Mouse (Mus musculus) right cerebral cortex, postnatal 4 days (tissue): ENCODE measurements at regions not wholly inside any gene's neighbourhood (a gene's known extent, or its start where the extent isn't known, plus 50 kb on each side); places are given as distances from the start of the nearest gene placed in this dataset.

Experiments
- DNase-seq: peaks from one replicate; pipeline ENCODE4 v3.0.0-alpha.2; 2022

- DNase-seq, result no peak
These were observed 189.2 kb upstream of the Creb1 start for GRCm38 (mm10) chr1:64343268-64343667.

GRCm38 (mm10) chr1:64341596-64341995 lies 190.8 kb upstream of the Creb1 start:
- peak; percentile 4 for DNase-seq

DNA sequence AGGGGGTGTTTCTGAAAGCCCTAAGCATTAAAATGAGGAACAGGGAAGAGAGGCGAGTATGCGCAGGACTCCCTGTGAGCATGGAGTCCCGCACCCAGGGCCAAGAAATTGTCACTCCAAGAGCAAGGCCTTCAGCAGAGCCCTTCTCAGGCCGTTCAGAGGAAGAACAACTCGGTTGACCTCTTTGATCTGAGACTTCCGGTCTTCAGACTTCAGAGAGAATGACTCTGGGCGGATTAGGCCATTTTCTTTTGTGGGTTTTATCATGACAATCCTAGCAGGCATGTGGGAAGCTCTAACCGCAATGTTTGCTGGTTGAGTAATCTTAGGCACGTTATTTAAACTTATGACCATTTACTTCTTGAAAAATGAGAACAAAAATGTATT lies 193.9 kb upstream of the Creb1 start:
- peak; percentile 7 for DNase-seq

- DNase-seq, result no peak
These were observed 194.5 kb upstream of the Creb1 start for GRCm38 (mm10) chr1:64337619-64338574.

- no peak for DNase-seq
These were observed 200.9 kb upstream of the Creb1 start for GRCm38 (mm10) chr1:64331566-64331965.

GRCm38 (mm10) chr1:64330721-64331120 lies 201.7 kb upstream of the Creb1 start:
- no peak for DNase-seq

DNA sequence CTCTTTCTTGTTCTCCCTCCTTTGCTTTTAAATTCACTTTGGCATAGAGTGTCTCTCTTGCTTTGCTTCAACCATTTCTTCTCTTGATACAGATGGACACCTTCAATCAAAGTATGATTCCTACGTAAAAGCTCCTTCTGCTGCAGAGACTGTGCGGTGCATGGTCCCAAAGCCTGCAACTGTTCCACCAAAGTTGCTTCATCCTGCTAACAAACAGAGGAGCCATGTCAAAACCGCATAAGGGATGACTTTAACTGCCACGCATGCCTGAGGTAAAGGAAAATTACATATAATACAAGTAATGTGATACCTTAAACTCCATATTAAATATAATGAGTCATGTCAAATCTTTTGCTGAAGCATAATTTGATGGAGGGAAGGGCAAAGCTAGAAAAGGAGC lies 200.1 kb upstream of the Klf7 start:
- DNase-seq, result no peak

DNA sequence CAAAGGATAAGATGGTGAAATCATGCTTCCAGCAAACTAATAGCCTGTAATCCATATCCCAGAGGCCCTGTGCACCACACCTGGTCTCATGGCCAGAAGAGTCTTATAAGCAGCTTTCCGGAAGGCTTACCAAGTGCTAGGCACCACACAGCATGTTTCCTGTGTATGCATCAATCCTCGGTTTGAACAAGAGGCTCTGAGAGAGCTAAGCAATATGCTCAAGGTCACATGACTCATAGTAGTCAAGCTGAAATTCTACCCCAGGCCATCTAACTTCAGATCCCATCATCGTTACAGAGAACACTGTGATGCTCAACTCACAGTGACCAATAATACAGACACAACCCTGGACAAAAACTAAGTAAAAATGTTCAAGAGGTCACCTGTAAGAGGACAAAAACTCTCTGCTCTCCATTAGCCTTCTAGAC lies 197.1 kb upstream of the Klf7 start:
- no peak for DNase-seq

- no peak for DNase-seq
These were observed 196.5 kb upstream of the Klf7 start for GRCm38 (mm10) chr1:64318440-64319154.

- DNase-seq, result no peak
These were observed 195.1 kb upstream of the Klf7 start for GRCm38 (mm10) chr1:64317032-64317636.

- DNase-seq, result no peak
These were observed 189.3 kb upstream of the Klf7 start for GRCm38 (mm10) chr1:64311371-64311770.

GRCm38 (mm10) chr1:64308560-64308959 lies 186.5 kb upstream of the Klf7 start:
- no peak for DNase-seq

DNA sequence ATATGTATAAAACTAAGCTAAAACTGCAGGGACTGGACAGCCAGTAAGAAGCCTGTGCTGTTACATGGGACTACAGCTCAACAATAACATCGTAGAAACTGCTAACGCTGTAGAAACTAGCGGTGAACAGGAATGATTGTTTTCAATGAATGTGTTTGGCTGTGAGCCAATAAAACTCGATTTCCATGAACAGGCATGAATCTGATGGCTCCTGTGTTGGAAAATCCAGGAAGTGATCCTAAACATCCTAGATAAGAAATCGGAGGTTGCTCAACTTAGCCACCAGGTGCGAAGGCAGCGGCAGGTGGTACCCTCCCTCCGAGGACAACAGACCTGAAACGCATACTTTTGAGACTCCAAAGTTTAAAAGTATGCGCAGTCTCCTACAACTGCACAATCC lies 186.0 kb upstream of the Klf7 start:
- no peak for DNase-seq

- DNase-seq, result no peak
These were observed 183.5 kb upstream of the Klf7 start for GRCm38 (mm10) chr1:64305427-64306213.

GRCm38 (mm10) chr1:64302833-64303358 lies 180.8 kb upstream of the Klf7 start:
- peak; percentile 52 for DNase-seq

- no peak for DNase-seq
These were observed 179.5 kb upstream of the Klf7 start for GRCm38 (mm10) chr1:64301530-64302061.

DNA sequence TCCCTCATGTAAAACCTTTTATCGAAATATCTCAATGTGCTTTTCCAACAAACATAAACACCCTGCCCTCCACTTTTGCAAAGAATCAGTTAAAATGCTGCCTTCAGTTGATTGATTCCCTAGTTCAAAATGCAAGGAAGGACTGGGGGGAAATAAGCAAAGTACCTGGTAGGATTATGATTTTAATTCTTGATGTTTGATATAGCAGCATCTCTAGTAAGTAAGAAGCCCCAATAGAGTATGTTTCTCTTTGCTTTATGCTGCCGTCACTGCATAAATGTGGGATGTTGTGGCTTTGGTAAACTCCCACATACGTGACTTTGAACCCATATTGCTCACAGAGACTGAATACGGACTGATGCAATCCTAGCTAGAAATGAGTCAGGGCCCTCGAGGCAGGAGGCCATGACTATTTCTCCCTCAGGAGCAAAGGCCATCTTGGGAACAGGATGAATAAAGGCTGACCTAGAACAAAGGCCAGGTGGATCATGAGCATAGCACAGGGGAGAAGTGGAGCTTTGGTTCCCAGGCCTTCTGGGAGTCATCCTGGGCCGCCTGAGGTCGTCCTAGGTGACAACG lies 179.0 kb upstream of the Klf7 start:
- DNase-seq, result no peak

- DNase-seq, result no peak
These were observed 176.9 kb upstream of the Klf7 start for GRCm38 (mm10) chr1:64298950-64299349.

DNA sequence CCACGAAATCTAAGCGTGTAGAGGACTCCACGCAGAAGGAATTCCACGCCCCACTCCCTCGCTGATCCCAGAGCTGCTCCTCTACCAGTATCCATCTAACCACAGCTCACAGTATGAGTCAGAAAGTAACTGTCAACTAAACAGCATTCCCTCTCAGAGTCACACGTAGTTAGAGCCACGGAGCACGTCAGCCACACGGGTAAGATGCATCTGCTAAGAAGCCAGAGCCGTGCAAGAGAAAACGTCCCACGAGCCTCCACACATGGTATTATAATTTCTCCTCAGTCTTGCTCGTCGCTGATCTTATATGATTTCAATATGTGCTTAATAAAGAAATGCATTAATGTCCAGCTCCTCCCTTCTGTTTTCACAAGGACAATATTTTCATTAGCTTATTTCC lies 176.1 kb upstream of the Klf7 start:
- no peak for DNase-seq

DNA sequence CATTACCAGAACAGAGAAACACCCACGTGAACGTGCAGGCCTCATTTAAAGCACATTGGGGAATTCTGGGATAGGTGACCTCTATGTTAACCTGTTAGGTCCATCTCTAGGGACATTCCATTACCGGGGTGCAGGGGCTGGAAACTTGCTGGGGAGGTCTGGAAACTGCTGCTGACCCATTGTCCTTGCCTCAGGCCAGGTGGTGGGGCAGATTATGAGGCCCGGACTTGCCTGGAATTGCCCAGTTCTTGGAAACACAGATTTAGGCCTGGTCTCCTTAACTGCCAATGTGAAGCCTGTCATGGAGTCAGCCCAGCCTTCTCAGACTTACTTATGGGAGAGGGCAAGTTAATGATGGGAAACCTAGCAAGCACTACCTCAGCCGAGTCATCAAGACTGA lies 175.3 kb upstream of the Klf7 start:
- DNase-seq, result no peak

DNA sequence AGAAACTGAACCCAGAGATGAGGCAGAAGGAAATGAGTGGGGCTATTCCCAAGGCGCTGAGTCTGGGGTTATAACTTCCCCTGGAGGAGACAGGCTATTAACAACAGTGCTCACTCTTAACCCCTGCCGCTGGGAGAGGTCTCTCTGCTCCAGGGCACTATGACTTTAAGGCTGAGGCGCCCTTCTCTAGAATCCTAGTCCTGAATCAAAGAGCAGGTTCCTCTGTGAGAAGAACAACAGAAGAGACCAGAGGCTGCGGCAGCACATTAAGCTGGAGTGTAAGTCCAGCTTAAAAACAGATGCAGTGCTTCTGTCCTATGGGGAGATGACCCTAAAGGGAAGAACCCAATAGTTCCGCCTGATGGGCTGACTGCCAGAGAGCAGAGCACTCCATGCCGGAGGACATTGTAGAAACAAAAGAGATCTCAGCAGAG lies 173.4 kb upstream of the Klf7 start:
- peak; percentile 29 for DNase-seq

DNA sequence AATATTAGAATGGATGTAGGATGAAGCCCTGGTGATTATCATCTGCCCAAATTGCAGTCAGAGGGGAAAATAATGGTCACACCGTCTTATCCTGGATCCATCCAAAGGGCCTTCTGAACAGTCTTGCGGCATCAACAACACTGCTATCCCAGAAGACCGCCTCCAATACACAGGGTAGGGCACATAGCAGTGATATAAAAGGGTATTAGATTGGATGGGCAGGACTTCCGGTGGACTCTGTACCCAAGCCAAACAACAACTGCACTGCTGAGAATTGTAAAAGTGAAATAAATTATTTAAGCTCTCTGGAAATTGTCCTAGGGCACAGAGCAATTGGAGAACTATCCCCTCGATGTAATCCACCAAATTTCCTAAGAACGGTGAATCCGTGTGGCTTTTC lies 173.0 kb upstream of the Klf7 start:
- no peak for DNase-seq
